Comparison of ENCODE assay signal across 10 mouse cellular contexts in the genomic region with DNA sequence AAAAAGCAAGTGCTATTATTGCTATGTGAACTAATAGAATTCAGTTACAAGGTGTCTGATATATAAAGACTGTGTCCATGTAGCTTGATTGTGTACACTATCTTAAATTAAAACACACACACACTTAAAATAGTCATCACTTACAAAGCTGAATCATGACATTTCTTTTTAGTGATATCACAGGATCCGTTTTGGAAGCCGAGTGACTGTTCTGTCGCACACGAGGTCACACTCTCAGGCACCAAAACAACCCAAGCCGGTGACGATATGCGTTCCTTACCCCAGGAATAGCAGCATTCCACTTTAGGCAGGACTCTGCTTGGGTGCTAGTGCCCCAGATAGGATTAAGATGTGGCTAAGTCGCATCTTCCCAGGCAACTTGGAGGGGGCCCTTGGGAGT.
"Had no signal": no experiment of that assay in that cellular context is flagged by ENCODE, and none has a peak within 500 bp of the region (broad histone marks: within the 10 kb centered on the region; RNA-seq: fewer than 3 reads in every experiment).

No protein-coding gene starts in this region.

- H3K4me2 ChIP-seq: limb, embryonic 13.5 days; midbrain, embryonic 12.5 days had no signal

- H3K27ac ChIP-seq: left cerebral cortex, adult 2 months; limb, embryonic 13.5 days; liver, embryonic 14.5 days; midbrain, embryonic 12.5 days had no signal

- H3K36me3 ChIP-seq: limb, embryonic 13.5 days; midbrain, embryonic 12.5 days had no signal

- H3K9ac ChIP-seq: limb, embryonic 13.5 days; liver, embryonic 14.5 days; midbrain, embryonic 12.5 days had no signal

- H3K27me3 ChIP-seq: limb, embryonic 13.5 days had no signal

- ATAC-seq: midbrain, embryonic 16.5 days had no signal

- H3K4me3 ChIP-seq: left cerebral cortex, adult 2 months; limb, embryonic 13.5 days; midbrain, embryonic 12.5 days had no signal

- DNase-seq: kidney, postnatal 25 days; left cerebral cortex, postnatal 4 days; lung, adult 18-20 months; right cerebral cortex, postnatal 14 days; thymus, postnatal 4 days had no signal

- H3K9me3 ChIP-seq: limb, embryonic 13.5 days; midbrain, embryonic 12.5 days had no signal
